Mouse (Mus musculus): ENCODE results near the gene Itih2. TPM values are rescaled to one million over a fixed set of nuclear protein-coding genes. Genes with fewer than 3 reads are reported as not detected.

Itih2 gene
- total RNA-seq (2021) = under 1 TPM; 0.40 to 0.74 TPM
- long read RNA-seq, experiment 1 = 0 reads
- long read RNA-seq, experiment 2 = 0 reads

GRCm38 (mm10) chr2:10131296-10131695 lies at the start of gene Itih2:
Gene Itih2 (minus strand): TSS chr2:10131396.
- intact Hi-C loops (cut with DNase I; ENCODE audit: low total_unique reads) = no loop called here
- no peak for DNase-seq

GRCm38 (mm10) chr2:10169991-10170390 lies 38.8 kb upstream of the Itih2 start:
- intact Hi-C loops (cut with DNase I; ENCODE audit: low total_unique reads) = no loop called here
- DNase-seq = peak; percentile 36

GRCm38 (mm10) chr2:10168016-10168415 lies 36.8 kb upstream of the Itih2 start:
- intact Hi-C loops (cut with DNase I; ENCODE audit: low total_unique reads) = no loop called here
- DNase-seq = no peak

DNA sequence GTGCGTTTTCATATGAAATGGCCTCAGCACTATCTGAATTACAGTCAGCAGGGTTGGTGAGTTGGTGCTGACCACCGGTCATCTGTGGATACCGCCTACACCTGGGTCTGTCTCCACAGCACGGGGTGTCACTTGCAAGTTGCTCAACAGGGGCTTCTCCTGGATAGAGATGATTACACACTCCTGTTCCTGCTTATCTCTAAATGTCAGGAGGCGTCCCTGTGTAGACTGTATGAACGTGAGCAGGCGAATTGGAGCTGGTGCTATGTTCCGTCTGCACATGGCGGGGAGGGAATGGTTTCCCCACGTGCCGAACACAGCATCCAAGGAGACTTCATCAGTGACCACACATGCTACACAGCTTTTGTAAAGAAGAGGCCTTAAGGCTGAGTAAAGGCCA lies 36.1 kb upstream of the Itih2 start:
- intact Hi-C loops (cut with DNase I; ENCODE audit: low total_unique reads) = no loop called here

DNA sequence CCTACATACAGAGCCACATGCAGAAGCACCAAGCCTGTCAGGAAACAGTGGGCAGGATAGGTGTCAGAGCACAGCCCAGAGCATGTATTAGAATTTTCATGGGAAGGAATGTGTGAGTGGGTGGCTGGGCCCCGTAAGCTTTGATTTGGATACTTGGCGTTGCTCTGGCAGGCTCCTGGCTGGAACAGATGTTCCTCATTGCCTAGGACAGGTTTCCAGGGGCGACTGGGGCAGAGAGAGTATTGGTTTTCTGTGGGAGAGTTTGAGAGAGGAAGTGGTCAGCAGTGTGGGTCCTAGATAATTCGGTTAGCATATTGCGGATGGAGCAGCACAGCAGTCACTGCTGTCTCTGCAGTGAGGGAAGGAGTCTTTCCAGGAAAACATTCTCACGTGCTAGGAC lies 35.4 kb upstream of the Itih2 start:
- peak; percentile 31 for DNase-seq
- intact Hi-C loops (cut with DNase I; ENCODE audit: low total_unique reads) = no loop called here

More for the DNA sequence above, 36.1 kb upstream of the Itih2 start:
- no peak for DNase-seq

DNA sequence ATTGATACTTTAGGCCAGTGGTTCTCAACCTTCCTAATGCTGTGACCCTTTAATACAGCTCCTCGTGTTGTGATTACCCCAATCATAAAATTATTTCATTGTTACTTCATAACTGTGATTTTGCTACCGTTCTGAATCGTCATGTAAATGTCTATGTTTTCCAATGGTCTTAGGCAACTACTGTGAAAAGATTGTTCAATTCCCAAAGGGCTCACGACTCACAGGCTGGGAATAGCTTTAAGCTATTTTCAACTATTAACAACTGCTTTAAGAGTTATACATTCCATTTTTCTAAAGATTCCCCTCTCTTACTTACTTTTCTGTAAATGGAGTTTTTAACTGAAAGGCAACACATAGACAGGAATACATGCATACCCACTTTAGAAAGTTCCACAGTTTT lies 30.8 kb upstream of the Itih2 start:
- intact Hi-C loops (cut with DNase I; ENCODE audit: low total_unique reads) = no loop called here
- no peak for DNase-seq

- intact Hi-C loops (cut with DNase I; ENCODE audit: low total_unique reads) = no loop called here
- no peak for DNase-seq
Observed at GRCm38 (mm10) chr2:10157184-10157583, 26.0 kb upstream of the Itih2 start.

GRCm38 (mm10) chr2:10153201-10154075 lies 22.2 kb upstream of the Itih2 start, which contains the start of gene Itih5:
Gene Itih5 (plus strand): TSS chr2:10153571.
- DNase-seq = peak; percentile 69

GRCm38 (mm10) chr2:10152590-10152989 lies 21.4 kb upstream of the Itih2 start:
- DNase-seq = no peak
- intact Hi-C loops (cut with DNase I; ENCODE audit: low total_unique reads) = no loop called here

More at GRCm38 (mm10) chr2:10153201-10154075, 22.2 kb upstream of the Itih2 start, which contains the start of gene Itih5:
- intact Hi-C loops (cut with DNase I; ENCODE audit: low total_unique reads) = no loop called here

- intact Hi-C loops (cut with DNase I; ENCODE audit: low total_unique reads) = no loop called here
- DNase-seq = peak; percentile 19
Observed at GRCm38 (mm10) chr2:10147176-10147575, 16.0 kb upstream of the Itih2 start.

DNA sequence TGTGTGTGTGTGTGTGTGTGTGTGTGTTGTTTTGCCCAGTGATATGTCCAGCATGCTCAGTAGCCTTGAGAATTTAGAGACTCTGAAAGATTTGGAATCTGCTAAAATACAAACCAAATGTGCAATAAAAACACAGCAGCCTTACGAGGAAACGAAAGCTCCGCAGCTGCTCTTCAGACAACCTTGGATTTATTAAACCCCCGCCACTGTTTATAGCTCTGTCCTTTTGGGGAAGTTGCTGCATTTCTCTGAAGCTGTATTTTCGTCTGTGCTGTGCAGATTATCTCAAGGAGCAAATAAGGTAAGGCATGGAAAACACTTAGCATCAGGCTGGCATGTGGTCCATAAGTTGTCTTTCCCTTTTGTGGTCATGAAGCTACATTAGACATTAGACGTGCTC lies 14.3 kb upstream of the Itih2 start:
- intact Hi-C loops (cut with DNase I; ENCODE audit: low total_unique reads) = no loop called here

GRCm38 (mm10) chr2:10142472-10143454 lies 11.6 kb upstream of the Itih2 start:
- intact Hi-C loops (cut with DNase I; ENCODE audit: low total_unique reads) = loop anchor here (2.0 to 5.0 kb wide), 2 partner anchors 40 to 146 kb away; no protein-coding TSS in a partner anchor
- peak; percentile 63 for DNase-seq

More for the DNA sequence above, 14.3 kb upstream of the Itih2 start:
- DNase-seq = no peak

DNA sequence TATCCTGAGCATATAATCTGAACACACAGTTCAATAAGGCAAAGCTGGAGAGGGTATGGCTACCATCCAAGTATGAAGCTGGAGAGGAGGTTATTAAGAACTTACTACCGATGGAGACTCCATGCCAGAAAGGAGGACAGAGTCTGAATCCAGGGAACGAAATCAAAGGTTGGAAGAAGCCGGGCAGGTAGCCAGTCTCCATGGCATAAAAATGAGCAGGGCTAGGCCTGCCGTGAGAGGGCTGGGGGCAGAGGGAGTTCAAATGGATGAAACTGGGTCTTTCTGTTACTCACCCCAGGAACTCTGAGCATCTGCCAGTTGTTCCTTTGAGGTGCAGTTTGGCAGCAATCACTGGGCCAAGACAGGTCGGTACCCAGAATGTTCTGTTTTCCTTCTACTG lies 9.3 kb upstream of the Itih2 start:
- no peak for DNase-seq
- intact Hi-C loops (cut with DNase I; ENCODE audit: low total_unique reads) = loop anchor here (5.0 kb wide), 1 partner anchor 38 kb away; no protein-coding TSS in a partner anchor

GRCm38 (mm10) chr2:10137320-10137719 lies 6.1 kb upstream of the Itih2 start:
- intact Hi-C loops (cut with DNase I; ENCODE audit: low total_unique reads) = no loop called here
- no peak for DNase-seq

DNA sequence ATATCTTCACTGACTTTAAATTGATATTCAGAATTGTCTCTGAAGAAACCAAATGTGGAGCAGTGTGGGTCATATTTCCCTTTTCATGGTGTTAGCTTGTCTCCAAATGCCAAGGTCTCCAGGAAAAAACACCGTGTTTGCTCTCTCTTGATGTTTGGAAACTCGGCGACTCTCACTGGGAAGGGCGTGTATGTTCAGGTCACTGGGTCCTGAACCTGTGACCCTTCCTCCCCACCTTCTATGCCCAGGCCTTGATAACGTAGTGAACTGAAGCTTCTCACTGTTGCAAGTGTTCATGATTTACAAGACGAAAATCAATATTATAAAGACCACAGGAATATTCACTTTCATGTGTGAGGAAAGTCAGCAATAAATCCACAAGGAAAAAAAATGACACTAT lies 2.7 kb upstream of the Itih2 start:
- intact Hi-C loops (cut with DNase I; ENCODE audit: low total_unique reads) = no loop called here
- DNase-seq = no peak

- intact Hi-C loops (cut with DNase I; ENCODE audit: low total_unique reads) = no loop called here
- no peak for DNase-seq
Observed at GRCm38 (mm10) chr2:10132128-10132527, 932 bp upstream of the Itih2 start.

GRCm38 (mm10) chr2:10130341-10130990 lies 730 bp downstream of the Itih2 start:
- DNase-seq = no peak
- intact Hi-C loops (cut with DNase I; ENCODE audit: low total_unique reads) = no loop called here

DNA sequence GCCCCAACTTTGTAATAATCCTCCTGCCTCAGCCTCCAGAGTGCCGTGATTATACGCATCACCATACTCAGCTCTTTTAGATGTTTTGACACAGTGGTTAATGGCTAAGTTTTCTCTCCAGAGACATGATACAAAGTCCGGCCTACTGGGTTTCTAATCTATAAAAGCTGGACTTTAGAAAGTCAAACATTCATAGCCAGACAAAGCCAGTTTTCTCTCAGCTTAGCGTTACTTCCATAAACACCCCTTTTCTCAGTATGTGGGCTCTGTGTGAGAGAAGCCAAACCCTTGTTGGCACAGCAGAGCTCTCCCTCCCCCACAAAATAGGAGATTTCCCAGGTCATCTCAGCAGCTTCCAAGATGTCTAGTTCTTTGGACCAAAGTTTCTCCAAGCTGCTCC lies 2.6 kb downstream of the Itih2 start:
- DNase-seq = no peak
- intact Hi-C loops (cut with DNase I; ENCODE audit: low total_unique reads) = no loop called here

DNA sequence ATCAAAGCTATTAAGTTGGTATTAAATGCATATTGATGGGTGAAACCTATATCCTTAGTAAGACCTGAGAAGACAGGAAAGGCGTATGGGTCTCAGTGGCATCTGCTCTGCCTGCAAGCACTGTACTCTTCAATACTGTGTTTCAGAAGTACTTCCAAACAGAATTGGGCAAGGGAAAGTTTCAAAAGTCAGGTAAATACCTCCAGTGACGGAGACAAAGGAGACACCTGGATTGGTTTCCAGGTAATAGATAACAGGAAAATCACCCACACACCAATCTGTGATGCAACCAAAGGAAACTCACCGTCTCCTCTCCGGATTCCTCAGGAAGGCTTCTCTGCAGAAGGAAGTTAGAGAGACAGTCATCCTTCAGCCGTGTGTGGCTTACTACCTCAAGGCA lies 3.7 kb downstream of the Itih2 start:
- intact Hi-C loops (cut with DNase I; ENCODE audit: low total_unique reads) = no loop called here
- no peak for DNase-seq
